Mouse (Mus musculus): ENCODE results near the gene Tnfsf9. TPM values are rescaled to one million over a fixed set of nuclear protein-coding genes. Genes with fewer than 3 reads are reported as not detected.

Tnfsf9 gene
- polyA plus RNA-seq, 1 experiment from 2014 or later: 11.7 TPM

DNA sequence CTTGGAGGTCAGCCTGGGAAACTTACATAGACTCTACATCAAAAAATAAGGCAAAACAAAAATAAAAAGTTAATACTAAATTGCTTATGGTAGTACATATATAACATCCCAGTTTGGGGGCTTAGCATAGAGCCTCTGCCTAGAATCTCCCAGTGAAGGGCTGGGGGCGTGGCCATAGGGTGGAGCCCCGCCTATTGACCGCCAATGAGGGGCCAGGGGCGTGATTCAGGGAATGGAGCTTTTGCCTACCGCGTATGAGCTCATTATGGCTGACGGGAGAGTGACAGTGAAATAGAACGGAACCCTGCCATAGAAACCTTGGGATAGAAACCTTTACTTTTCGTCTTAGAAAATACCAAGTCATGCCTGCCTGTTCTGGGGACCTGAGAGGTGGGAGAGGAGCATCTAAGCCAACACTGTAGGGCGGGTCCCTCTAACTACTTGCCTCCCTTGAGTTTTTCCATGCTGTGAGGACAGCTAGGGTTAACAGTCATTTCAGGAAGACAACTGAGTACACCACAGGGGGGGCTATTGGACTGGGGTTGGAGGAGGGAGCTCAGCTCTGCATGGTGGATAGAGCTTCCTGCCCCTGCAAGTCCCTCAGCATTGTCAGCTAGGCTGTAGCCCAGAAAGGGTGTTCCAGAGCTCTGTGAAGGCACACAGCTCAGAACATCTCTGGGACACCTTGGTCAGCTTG lies 5.3 kb upstream of the Tnfsf9 start:
- Histone ChIP-seq H3K27me3 (ENCODE audit: control insufficient read depth, insufficient read depth, low read length) (no peaks in the 10 kb centered on the region), H3K9ac (replicated peaks; ENCODE audit: low read depth, low read length) (no peak overlapping the region), H3K27ac (ENCODE audit: low read length) (no peak overlapping the region), H3K36me3 (ENCODE audit: control insufficient read depth, insufficient read depth, low read length) (no peaks in the 10 kb centered on the region), H3K4me3 (ENCODE audit: low read depth, low read length) (no peak overlapping the region), H3K9me3 (ENCODE audit: control insufficient read depth, low read depth, low read length) (no peaks in the 10 kb centered on the region), H3K4me1 (ENCODE audit: control insufficient read depth, insufficient read depth, low read length) (peaks cover 5% of the 10 kb centered on the region; the same call in 1 of the 2 replicates), H3K4me2 (replicated peaks; ENCODE audit: low read depth, low read length) (no peak overlapping the region)
- WGBS: 10% methylated on average over 10 of the region's 10 CpGs
- no peak for ATAC-seq (ENCODE audit: insufficient number of reproducible peaks, insufficient read depth, low FRiP score, low read depth)

DNA sequence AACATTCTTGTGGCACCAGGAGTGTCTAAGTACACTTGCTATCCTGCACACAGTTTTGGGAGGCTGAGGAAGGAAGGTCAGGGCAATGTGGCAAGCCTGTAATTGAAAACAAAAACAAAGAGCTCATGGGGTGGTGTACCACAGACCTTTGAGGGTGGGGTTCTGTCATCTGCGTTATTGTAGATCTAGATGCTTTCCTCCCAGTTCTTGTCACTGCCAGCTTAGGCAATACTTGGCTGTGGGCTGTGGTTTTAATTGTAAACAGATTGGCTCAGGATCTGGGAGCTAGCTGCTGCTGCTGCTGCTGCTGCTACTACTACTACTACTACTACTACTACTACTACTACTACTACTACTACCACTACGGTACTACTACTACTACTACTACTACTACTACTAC lies 2.8 kb upstream of the Tnfsf9 start:
- WGBS: 84% methylated on average over 2 of the region's 2 CpGs
- H3K4me1 ChIP-seq (ENCODE audit: control insufficient read depth, insufficient read depth, low read length): peaks cover 14% of the 10 kb centered on the region
- no peak overlapping the region for H3K27ac ChIP-seq (ENCODE audit: low read length)
- no peaks in the 10 kb centered on the region for H3K27me3 ChIP-seq (ENCODE audit: control insufficient read depth, insufficient read depth, low read length)
- no peaks in the 10 kb centered on the region for H3K36me3 ChIP-seq (ENCODE audit: control insufficient read depth, insufficient read depth, low read length)
- no peak overlapping the region for H3K4me3 ChIP-seq (ENCODE audit: low read depth, low read length)
- H3K4me2 ChIP-seq (replicated peaks; ENCODE audit: low read depth, low read length): no peak overlapping the region
- H3K9me3 ChIP-seq (ENCODE audit: control insufficient read depth, low read depth, low read length): no peaks in the 10 kb centered on the region
- no peak overlapping the region for H3K9ac ChIP-seq (replicated peaks; ENCODE audit: low read depth, low read length)
- no peak for ATAC-seq (ENCODE audit: insufficient number of reproducible peaks, insufficient read depth, low FRiP score, low read depth)

DNA sequence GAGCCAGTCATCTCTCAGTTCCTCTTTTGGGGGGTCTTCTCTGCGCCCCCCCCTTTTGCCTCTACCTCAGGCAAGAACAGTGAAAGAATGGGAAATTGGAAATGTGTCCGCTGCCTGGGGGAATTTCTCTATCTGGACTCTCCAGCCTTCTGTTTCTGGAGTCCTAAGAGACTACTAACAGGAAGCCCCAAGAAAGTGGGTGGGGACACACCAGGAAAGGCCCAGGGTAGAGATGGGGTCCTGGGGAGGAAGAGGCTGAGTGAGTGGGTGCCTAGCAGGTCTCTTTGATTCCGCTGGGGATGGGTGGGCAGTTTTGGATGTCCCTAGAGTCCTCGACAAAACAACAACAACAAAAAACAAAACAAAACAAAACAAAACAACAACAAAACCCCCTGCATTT lies 629 bp upstream of the Tnfsf9 start:
- Histone ChIP-seq H3K9ac (replicated peaks; ENCODE audit: low read depth, low read length) (no peak overlapping the region), H3K4me3 (ENCODE audit: low read depth, low read length) (peak overlapping the region; percentile 54; the same call in 1 of the 2 replicates), H3K4me2 (replicated peaks; ENCODE audit: low read depth, low read length) (peak overlapping the region; percentile 74), H3K27ac (ENCODE audit: low read length) (no peak overlapping the region; the same call in 1 of the 2 replicates), H3K36me3 (ENCODE audit: control insufficient read depth, insufficient read depth, low read length) (no peaks in the 10 kb centered on the region), H3K27me3 (ENCODE audit: control insufficient read depth, insufficient read depth, low read length) (no peaks in the 10 kb centered on the region), H3K4me1 (ENCODE audit: control insufficient read depth, insufficient read depth, low read length) (peaks cover 14% of the 10 kb centered on the region), H3K9me3 (ENCODE audit: control insufficient read depth, low read depth, low read length) (no peaks in the 10 kb centered on the region)
- WGBS: 43% methylated on average over 4 of the region's 4 CpGs
- peak; percentile 8; the same call in 1 of the 2 replicates for ATAC-seq (ENCODE audit: insufficient number of reproducible peaks, insufficient read depth, low FRiP score, low read depth)

DNA sequence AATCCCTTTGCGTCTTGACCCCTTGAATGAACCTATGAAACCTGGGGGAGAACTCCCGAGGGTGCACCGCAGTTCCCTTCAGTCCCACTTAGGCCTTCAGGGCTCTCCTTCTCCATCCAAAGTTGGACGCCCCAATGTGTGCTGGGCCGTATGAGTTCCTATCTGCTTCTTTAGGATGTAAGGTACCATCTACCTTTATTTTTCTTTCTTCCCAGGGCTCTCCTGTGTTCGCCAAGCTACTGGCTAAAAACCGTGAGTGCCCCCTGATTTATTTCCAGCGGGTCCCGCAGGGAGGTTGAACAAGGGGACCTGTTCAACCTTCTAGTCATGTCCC lies 877 bp downstream of the Tnfsf9 start:
- peak overlapping the region; percentile 54 for H3K4me3 ChIP-seq (ENCODE audit: low read depth, low read length)
- H3K4me2 ChIP-seq (replicated peaks; ENCODE audit: low read depth, low read length): peak overlapping the region; percentile 74
- H3K4me1 ChIP-seq (ENCODE audit: control insufficient read depth, insufficient read depth, low read length): peaks cover 14% of the 10 kb centered on the region
- no peak overlapping the region for H3K9ac ChIP-seq (replicated peaks; ENCODE audit: low read depth, low read length)
- ATAC-seq (ENCODE audit: insufficient number of reproducible peaks, insufficient read depth, low FRiP score, low read depth): 0 out of 2 replicates have a peak, but pooled peaks have one; percentile 1
- no peaks in the 10 kb centered on the region for H3K36me3 ChIP-seq (ENCODE audit: control insufficient read depth, insufficient read depth, low read length)
- no peaks in the 10 kb centered on the region for H3K9me3 ChIP-seq (ENCODE audit: control insufficient read depth, low read depth, low read length)
- no peaks in the 10 kb centered on the region for H3K27me3 ChIP-seq (ENCODE audit: control insufficient read depth, insufficient read depth, low read length)
- WGBS: 10% methylated on average over 9 of the region's 9 CpGs
- H3K27ac ChIP-seq (ENCODE audit: low read length): no peak overlapping the region

DNA sequence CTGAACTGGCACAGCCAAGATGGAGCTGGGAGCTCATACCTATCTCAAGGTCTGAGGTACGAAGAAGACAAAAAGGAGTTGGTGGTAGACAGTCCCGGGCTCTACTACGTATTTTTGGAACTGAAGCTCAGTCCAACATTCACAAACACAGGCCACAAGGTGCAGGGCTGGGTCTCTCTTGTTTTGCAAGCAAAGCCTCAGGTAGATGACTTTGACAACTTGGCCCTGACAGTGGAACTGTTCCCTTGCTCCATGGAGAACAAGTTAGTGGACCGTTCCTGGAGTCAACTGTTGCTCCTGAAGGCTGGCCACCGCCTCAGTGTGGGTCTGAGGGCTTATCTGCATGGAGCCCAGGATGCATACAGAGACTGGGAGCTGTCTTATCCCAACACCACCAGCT lies 1.9 kb downstream of the Tnfsf9 start:
- H3K4me3 ChIP-seq (ENCODE audit: low read depth, low read length): no peak overlapping the region
- no peaks in the 10 kb centered on the region for H3K9me3 ChIP-seq (ENCODE audit: control insufficient read depth, low read depth, low read length)
- no peak overlapping the region for H3K4me2 ChIP-seq (replicated peaks; ENCODE audit: low read depth, low read length)
- ATAC-seq (ENCODE audit: insufficient number of reproducible peaks, insufficient read depth, low FRiP score, low read depth): no peak
- no peak overlapping the region for H3K27ac ChIP-seq (ENCODE audit: low read length)
- no peaks in the 10 kb centered on the region for H3K27me3 ChIP-seq (ENCODE audit: control insufficient read depth, insufficient read depth, low read length)
- 88% methylated on average over 5 of the region's 5 CpGs for WGBS
- no peaks in the 10 kb centered on the region for H3K36me3 ChIP-seq (ENCODE audit: control insufficient read depth, insufficient read depth, low read length)
- no peak overlapping the region for H3K9ac ChIP-seq (replicated peaks; ENCODE audit: low read depth, low read length)
- peaks cover 14% of the 10 kb centered on the region for H3K4me1 ChIP-seq (ENCODE audit: control insufficient read depth, insufficient read depth, low read length)

DNA sequence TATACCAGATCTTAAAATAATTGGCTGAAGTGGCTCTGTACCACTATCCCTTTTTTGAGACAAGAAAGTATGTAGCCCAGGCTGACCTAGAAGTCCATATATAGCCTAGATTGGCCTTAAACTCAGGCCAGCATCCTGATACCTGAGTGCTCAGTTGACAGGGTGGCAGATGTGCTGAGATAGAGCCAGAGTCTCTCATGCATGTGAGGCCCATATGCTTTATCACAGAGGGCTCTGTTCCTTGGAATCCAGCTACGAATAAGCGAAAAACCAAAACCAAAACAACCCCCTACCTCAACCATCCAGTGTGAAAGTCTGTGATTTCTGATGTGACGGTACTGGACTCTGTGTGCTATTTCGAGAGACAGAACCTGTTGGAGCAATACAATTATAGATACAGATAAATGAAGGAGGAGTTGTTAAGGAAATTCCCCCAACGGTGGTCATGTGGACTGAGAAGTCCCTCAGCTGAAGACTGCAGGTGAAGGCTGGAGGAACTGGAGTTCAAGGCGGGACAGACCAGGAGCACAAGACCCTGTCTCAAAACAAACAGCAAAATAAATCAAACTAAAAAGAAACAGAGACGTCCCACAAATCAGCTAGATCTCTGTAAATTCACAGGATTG lies 3.0 kb downstream of the Tnfsf9 start:
- no peaks in the 10 kb centered on the region for H3K9me3 ChIP-seq (ENCODE audit: control insufficient read depth, low read depth, low read length)
- H3K4me2 ChIP-seq (replicated peaks; ENCODE audit: low read depth, low read length): no peak overlapping the region
- 81% methylated on average over 7 of the region's 7 CpGs for WGBS
- no peak overlapping the region for H3K27ac ChIP-seq (ENCODE audit: low read length)
- H3K4me3 ChIP-seq (ENCODE audit: low read depth, low read length): no peak overlapping the region
- H3K27me3 ChIP-seq (ENCODE audit: control insufficient read depth, insufficient read depth, low read length): no peaks in the 10 kb centered on the region
- H3K9ac ChIP-seq (replicated peaks; ENCODE audit: low read depth, low read length): no peak overlapping the region
- H3K36me3 ChIP-seq (ENCODE audit: control insufficient read depth, insufficient read depth, low read length): no peaks in the 10 kb centered on the region
- H3K4me1 ChIP-seq (ENCODE audit: control insufficient read depth, insufficient read depth, low read length): peaks cover 14% of the 10 kb centered on the region
- no peak for ATAC-seq (ENCODE audit: insufficient number of reproducible peaks, insufficient read depth, low FRiP score, low read depth)

DNA sequence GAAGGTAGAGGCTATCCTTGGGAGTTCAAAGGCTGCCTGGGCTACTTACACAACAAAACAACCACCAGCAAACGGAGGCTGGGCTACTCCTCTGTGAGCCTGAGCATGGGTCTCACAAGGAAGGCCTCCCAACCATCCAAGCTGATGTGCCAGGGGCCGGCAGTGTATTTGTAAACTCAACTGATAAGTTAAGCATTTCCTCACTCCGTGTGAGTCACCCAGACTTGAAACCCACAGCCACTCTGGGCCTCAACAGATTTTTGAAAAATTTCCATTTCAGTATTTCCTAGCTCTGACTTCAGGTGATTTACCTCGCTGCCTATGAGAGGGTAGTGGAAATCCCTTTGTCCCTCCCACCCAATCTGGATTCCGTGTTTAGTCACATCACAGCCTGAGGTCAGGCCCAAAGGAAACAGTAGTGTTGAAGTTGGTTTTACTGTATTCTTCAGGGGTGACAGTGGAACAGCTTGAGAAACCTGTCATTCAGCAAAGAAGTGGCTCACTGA lies 3.6 kb downstream of the Tnfsf9 start:
- 41% methylated on average over 5 of the region's 5 CpGs for WGBS
- no peaks in the 10 kb centered on the region for H3K36me3 ChIP-seq (ENCODE audit: control insufficient read depth, insufficient read depth, low read length)
- no peaks in the 10 kb centered on the region for H3K27me3 ChIP-seq (ENCODE audit: control insufficient read depth, insufficient read depth, low read length)
- no peak overlapping the region for H3K27ac ChIP-seq (ENCODE audit: low read length)
- peaks cover 14% of the 10 kb centered on the region for H3K4me1 ChIP-seq (ENCODE audit: control insufficient read depth, insufficient read depth, low read length)
- no peaks in the 10 kb centered on the region for H3K9me3 ChIP-seq (ENCODE audit: control insufficient read depth, low read depth, low read length)
- no peak for ATAC-seq (ENCODE audit: insufficient number of reproducible peaks, insufficient read depth, low FRiP score, low read depth)
- H3K4me2 ChIP-seq (replicated peaks; ENCODE audit: low read depth, low read length): no peak overlapping the region
- H3K4me3 ChIP-seq (ENCODE audit: low read depth, low read length): no peak overlapping the region
- no peak overlapping the region for H3K9ac ChIP-seq (replicated peaks; ENCODE audit: low read depth, low read length)

DNA sequence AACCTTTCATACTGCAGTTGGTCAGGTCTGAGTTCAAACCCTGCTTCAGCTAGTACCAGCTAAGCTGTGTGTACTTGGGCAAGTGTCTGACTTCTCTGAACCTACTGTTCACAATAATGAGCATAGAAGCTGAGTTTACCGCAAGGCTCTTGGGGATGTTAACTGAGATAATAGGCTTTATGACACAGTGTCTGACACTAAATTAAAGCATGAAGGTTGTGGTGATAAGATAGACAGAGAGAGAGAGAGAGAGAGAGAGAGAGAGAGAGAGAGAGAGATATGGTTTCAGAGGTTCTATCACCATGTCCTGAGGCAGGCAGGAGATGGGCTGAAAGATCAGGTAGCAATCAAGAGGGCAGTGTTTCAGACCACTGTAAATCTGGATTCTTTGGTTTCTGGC lies 4.9 kb downstream of the Tnfsf9 start:
- peaks cover 9% of the 10 kb centered on the region; the same call in 1 of the 2 replicates for H3K4me1 ChIP-seq (ENCODE audit: control insufficient read depth, insufficient read depth, low read length)

More for the DNA sequence above, 4.9 kb downstream of the Tnfsf9 start:
- 76% methylated on average over 1 of the region's 1 CpGs for WGBS
- ATAC-seq (ENCODE audit: insufficient number of reproducible peaks, insufficient read depth, low FRiP score, low read depth): no peak
- Histone ChIP-seq H3K27ac (ENCODE audit: low read length) (no peak overlapping the region), H3K9ac (replicated peaks; ENCODE audit: low read depth, low read length) (no peak overlapping the region), H3K27me3 (ENCODE audit: control insufficient read depth, insufficient read depth, low read length) (no peaks in the 10 kb centered on the region), H3K9me3 (ENCODE audit: control insufficient read depth, low read depth, low read length) (no peaks in the 10 kb centered on the region), H3K4me3 (ENCODE audit: low read depth, low read length) (no peak overlapping the region), H3K4me2 (replicated peaks; ENCODE audit: low read depth, low read length) (no peak overlapping the region), H3K36me3 (ENCODE audit: control insufficient read depth, insufficient read depth, low read length) (no peaks in the 10 kb centered on the region)
